Mouse (Mus musculus) heart, postnatal 0 days (tissue): ENCODE results near the gene Ehbp1. TPM values are rescaled to one million over a fixed set of nuclear protein-coding genes. Genes with fewer than 3 reads are reported as not detected.

Experiments used
- ATAC-seq: fragments of 200-750 bp; cut with Nextera tagmentation; 2 replicates; pipeline ENCODE4 v1.8.0; 2017; ENCODE audit warnings: low read depth, moderate number of reproducible peaks, moderate library complexity; ENCODE audit not compliant: insufficient read depth
- DNase-seq: peaks from one replicate; pipeline ENCODE4 v3.0.0-alpha.2; 2016; ENCODE audit warnings: low spot score
- H3K27ac ChIP-seq: fragments of 300-500 bp; sonication (generic); 2 replicates; pipeline ENCODE4 v1.5.1; 2014; ENCODE audit warnings: low read depth, mild to moderate bottlenecking
- H3K27me3 ChIP-seq: fragments of 300-500 bp; sonication (generic); 2 replicates; pipeline ENCODE4 v1.6.1; 2014; ENCODE audit warnings: low read length, mixed read lengths; ENCODE audit not compliant: control insufficient read depth, insufficient read depth
- H3K36me3 ChIP-seq: fragments of 300-500 bp; sonication (generic); replicated peaks from 2 replicates; pipeline ENCODE4 v1.6.1; 2014; ENCODE audit warnings: low read length, mixed read lengths; ENCODE audit not compliant: control insufficient read depth, insufficient read depth
- H3K4me1 ChIP-seq: fragments of 300-500 bp; sonication (generic); 2 replicates; pipeline ENCODE4 v1.6.1; 2014; ENCODE audit warnings: antibody characterized with exemption; ENCODE audit not compliant: control insufficient read depth, insufficient read depth
- H3K4me2 ChIP-seq: fragments of 300-500 bp; sonication (generic); 2 replicates; pipeline ENCODE4 v1.6.1; 2014; ENCODE audit warnings: low read depth, mild to moderate bottlenecking, low read length, moderate library complexity
- H3K4me3 ChIP-seq: fragments of 300-500 bp; sonication (generic); 2 replicates; pipeline ENCODE4 v1.5.1; 2014; ENCODE audit warnings: low read depth, low read length
- H3K9ac ChIP-seq: fragments of 300-500 bp; sonication (generic); replicated peaks from 2 replicates; pipeline ENCODE4 v1.6.1; 2014; ENCODE audit warnings: low read depth, low read length, mixed read lengths
- H3K9me3 ChIP-seq: fragments of 300-500 bp; sonication (generic); replicated peaks from 2 replicates; pipeline ENCODE4 v1.6.1; 2016; ENCODE audit warnings: low read length; ENCODE audit not compliant: control insufficient read depth
- CTCF ChIP-seq: IDR thresholded peaks from 2 replicates; pipeline ENCODE4 v1.5.1; 2016; ENCODE audit warnings: antibody characterized with exemption, control low read depth, low read depth
- EP300 ChIP-seq: IDR thresholded peaks from 2 replicates; pipeline ENCODE4 v1.6.1; 2016; ENCODE audit warnings: antibody characterized with exemption, low read depth
- WGBS: fragments of 180-500 bp; shearing (Covaris S2); extraction: QIAGEN DNeasy Blood & Tissue Kit; methylation state at CpG from one replicate; pipeline ENCODE4 v1.1.7; 2014; 5-methylcytosine and 5-hydroxymethylcytosine counted together
- polyA plus RNA-seq: library from polyadenylated mRNA; unstranded; fragments of >200 nt; fragmentation: Nextera tagmentation; extraction: Ambion mirVana; gene quantifications from 2 replicates; pipeline ENCODE4 v1.2.1, GENCODE M21; 2015
- total RNA-seq: library from RNA; depleted of rRNA; stranded (reverse); fragments of >200 nt; gene quantifications from 2 replicates; pipeline ENCODE4 v1.2.3, GENCODE M21; 2014; ENCODE audit warnings: low replicate concordance

The Ehbp1 gene
- total and polyA plus RNA-seq, 2 experiments from 2014 or later: 35.9 to 53.5 TPM

DNA sequence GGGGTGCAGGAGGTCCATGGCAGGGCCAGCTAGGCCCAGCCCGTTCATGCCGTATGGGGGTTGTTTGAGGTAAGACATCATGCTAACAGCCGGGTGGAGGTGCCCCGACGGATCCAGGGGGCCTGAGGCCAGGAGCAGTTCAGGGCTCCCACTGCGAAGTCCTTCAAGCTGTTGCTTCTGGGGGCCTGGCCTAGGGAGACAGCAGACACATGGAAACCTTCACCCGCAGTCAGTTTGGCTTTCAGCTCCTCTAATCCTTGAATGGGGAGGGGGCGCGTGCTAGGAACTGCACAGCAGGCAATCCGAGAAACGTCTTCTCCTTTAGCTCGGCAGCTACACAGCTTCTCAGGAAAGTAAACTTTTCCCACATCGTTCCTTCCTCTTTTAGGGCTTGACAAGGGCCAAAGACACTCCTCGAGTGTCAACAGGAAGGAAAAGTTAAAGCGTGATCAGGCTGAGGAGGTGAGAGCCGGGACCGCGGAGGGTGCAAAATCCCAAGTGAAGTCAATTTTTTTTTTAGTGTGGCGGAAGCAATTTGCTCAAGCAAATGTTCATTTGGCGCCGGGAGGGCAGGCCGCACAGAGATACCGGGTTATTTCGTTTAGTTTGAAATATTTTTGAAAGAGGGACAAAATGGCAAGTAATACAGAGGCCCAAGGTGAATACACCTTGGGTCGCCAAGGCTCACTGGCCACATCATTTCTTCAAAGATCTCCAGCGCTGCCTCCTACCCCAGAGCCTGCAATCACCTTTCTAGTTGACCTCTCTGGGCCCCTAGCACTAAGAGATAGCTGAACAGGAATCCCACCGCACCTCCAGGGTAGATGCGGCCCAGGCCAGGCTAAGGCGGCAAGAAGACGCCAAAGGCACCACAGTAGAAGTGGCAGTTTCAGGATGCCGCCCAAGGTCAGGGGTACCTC is 342.4 kb downstream of the Ehbp1 start:
- Histone ChIP-seq H3K27ac (no peak overlapping the region), H3K4me2 (no peak overlapping the region), H3K9me3 (no peaks in the 10 kb centered on the region), H3K27me3 (peaks cover 91% of the 10 kb centered on the region), H3K36me3 (no peaks in the 10 kb centered on the region), H3K4me1 (0 out of 2 replicates have a peak, but pooled peaks cover 11% of the 10 kb centered on the region), H3K9ac (no peak overlapping the region), H3K4me3 (no peak overlapping the region)
- DNase-seq: no peak
- TF ChIP-seq CTCF (no peak), EP300 (no peak)
- ATAC-seq: no peak
- WGBS: 49% methylated on average over 31 of the region's 31 CpGs

DNA sequence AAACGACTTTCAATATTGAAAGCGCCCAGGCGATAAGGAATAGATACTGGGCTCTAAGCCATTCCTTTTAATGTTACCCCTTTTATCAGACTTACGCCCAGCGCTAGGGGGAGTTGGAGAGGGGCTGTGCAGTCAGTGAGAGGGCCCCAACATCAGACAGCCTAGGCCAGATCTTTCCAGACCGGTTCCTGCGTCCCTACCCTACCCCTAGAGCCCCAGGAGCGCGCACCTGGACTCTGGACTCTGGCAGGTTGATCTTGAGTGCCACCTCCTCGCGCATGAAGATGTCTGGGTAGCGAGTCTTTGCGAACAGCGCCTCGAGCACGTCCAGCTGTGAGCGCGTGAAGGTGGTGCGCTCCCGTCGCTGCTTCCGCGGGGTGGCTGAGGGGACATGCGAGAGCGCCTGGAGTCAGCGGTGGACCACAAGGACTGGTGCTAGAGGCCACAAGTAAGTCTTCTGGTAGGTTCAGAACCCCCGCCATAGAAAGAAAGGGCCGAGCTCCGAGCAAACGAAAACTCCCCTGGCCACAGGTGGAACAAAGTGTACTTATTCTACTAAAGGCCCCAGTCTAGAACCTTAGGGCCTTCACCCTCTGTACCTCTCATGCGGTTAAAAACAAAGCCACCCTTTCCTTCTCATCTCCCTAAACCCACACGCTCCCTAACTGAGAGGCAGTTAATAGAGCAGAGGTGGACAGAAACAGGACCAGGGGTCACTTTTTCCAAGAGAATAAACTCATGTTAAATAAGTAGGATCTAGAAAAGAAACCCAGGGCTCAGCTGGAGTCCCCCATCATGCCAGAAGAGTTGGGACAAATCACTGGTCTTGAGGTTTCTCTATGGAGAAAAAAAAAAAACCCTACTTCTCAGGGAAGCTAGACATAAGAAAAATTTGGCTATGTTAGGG is 343.7 kb downstream of the Ehbp1 start:
- TF ChIP-seq CTCF: no peak
- no peak for TF ChIP-seq EP300
- peaks cover under 1% of the 10 kb centered on the region; the same call in 1 of the 2 replicates for H3K9me3 ChIP-seq
- no peak overlapping the region for H3K4me3 ChIP-seq
- no peak overlapping the region for H3K4me2 ChIP-seq
- 0 out of 2 replicates have a peak, but pooled peaks cover 9% of the 10 kb centered on the region for H3K4me1 ChIP-seq
- ATAC-seq (no peak), DNase-seq (no peak)
- H3K27me3 ChIP-seq: peaks cover 95% of the 10 kb centered on the region
- no peaks in the 10 kb centered on the region for H3K36me3 ChIP-seq
- 31% methylated on average over 32 of the region's 32 CpGs for WGBS
- no peak overlapping the region for H3K27ac ChIP-seq
- no peak overlapping the region for H3K9ac ChIP-seq

DNA sequence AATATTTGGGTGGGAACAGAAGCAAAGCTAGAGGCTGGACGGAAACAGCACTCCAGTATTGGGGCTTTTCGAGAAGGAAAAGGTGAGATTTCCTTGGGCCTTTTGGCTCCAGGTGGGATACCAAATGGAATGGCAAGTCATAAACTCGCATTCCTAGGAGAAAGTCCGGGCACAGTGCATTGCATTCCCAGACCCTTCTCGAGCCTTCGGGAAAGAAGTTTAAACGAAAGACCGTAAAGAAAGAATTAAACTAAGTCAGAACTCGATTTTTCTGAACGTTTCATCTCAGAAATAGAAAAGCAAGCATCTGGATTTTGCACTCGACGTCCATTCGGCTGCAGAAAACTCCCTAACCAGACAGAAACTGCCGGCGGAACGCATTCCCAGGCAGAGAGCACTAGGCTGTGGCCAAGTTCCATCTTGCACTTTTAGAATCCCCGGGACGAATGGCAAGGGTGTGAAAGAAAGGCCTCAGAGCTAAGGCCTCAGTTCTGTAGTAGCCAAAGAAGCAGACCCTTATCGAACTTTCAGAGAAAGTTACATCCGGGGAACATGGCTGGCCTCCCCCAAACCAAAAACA is 344.4 kb downstream of the Ehbp1 start:
- Histone ChIP-seq H3K4me3 (no peak overlapping the region), H3K36me3 (no peaks in the 10 kb centered on the region), H3K9me3 (peaks cover 6% of the 10 kb centered on the region; the same call in 1 of the 2 replicates), H3K27ac (no peak overlapping the region), H3K9ac (no peak overlapping the region), H3K4me2 (no peak overlapping the region), H3K4me1 (0 out of 2 replicates have a peak, but pooled peaks cover 3% of the 10 kb centered on the region), H3K27me3 (peaks cover 96% of the 10 kb centered on the region)
- ATAC-seq (no peak), DNase-seq (no peak)
- WGBS: 8% methylated on average over 20 of the region's 20 CpGs
- TF ChIP-seq EP300: no peak
- no peak for TF ChIP-seq CTCF

DNA sequence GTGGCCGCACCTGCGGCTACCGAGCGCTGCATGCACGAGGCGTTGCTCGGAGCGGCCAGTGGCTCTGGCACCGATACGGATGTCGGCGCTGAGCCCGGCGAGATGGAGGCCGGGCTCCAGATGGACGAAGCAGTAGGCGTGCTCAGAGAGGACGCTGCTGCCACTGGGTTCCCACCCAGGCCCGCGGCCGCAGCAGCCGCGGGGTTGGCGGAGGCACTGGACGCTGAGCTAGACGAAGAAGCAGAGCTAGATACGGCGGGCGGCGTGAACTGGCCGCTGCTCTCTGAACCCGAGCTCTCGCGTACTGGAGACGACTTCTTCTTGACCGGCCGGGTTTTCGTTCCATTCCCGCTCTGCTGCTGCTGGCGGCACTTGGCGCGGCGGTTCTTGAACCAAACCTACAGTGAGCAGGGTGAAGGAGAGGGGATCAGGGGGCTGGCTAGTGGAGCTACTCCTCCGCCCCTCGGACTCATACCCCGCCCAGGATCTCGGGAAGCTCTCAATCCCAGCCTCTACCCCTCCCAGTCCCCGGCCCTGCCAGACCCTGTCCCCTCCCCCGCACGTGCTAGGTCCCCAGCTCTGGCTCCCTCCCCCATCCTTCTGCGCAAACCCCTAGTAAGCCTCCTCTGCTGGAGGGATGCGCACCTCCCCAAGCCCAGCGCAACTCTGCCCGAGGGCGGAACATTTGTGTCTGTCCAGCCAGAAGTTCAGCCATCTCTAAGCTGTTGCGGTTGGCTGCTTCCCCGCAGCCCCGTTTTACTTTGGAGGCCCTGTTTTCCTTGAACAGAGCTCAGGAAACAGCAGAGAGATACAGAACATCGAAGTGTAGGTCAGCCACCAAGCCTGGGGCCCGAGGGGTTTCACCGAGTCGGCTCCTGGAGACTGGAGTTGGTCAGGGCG is 345.2 kb downstream of the Ehbp1 start:
- ATAC-seq: no peak
- TF ChIP-seq CTCF: no peak
- no peak for TF ChIP-seq EP300
- DNase-seq: no peak
- peak overlapping the region; percentile 24 for H3K4me3 ChIP-seq
- peaks cover 6% of the 10 kb centered on the region; the same call in 1 of the 2 replicates for H3K9me3 ChIP-seq
- H3K4me2 ChIP-seq: peak overlapping the region; percentile 46
- no peak overlapping the region for H3K27ac ChIP-seq
- H3K9ac ChIP-seq: no peak overlapping the region
- H3K27me3 ChIP-seq: peaks cover 99% of the 10 kb centered on the region
- H3K4me1 ChIP-seq: 0 out of 2 replicates have a peak, but pooled peaks cover under 1% of the 10 kb centered on the region
- no peaks in the 10 kb centered on the region for H3K36me3 ChIP-seq
- 2% methylated on average over 62 of the region's 63 CpGs for WGBS
